Mouse (Mus musculus): Measurements from ENCODE around the gene Nup85. TPM values are rescaled to one million over a fixed set of nuclear protein-coding genes. Genes with fewer than 3 reads are reported as not detected.

The Nup85 gene
- polyA plus RNA-seq, 1 experiment from 2014 or later: 195 TPM

- H3K36me3 ChIP-seq (ENCODE audit: control insufficient read depth, insufficient read depth, low read length): peaks cover 56% of the 10 kb centered on the region
- no peaks in the 10 kb centered on the region for H3K9me3 ChIP-seq (ENCODE audit: control insufficient read depth, low read length)
- DNase-seq (ENCODE audit: low spot score, missing footprints): peak; percentile 59
- no peak overlapping the region for H3K27ac ChIP-seq (ENCODE audit: low read depth, low read length)
- no peak overlapping the region for H3K4me3 ChIP-seq (ENCODE audit: low read depth, low read length)
- H3K27me3 ChIP-seq (ENCODE audit: control insufficient read depth, insufficient read depth, low read length): no peaks in the 10 kb centered on the region
- no peak for ATAC-seq (ENCODE audit: low FRiP score)
- no peak overlapping the region for H3K9ac ChIP-seq (ENCODE audit: low read length)
- H3K4me1 ChIP-seq (ENCODE audit: control insufficient read depth, insufficient read depth, low read length): no peaks in the 10 kb centered on the region
- H3K4me2 ChIP-seq: no peak overlapping the region
- 89% methylated on average over 2 of the region's 2 CpGs for WGBS
These were observed 26.4 kb downstream of the Nup85 start for GRCm38 (mm10) chr11:115590526-115591075.

DNA sequence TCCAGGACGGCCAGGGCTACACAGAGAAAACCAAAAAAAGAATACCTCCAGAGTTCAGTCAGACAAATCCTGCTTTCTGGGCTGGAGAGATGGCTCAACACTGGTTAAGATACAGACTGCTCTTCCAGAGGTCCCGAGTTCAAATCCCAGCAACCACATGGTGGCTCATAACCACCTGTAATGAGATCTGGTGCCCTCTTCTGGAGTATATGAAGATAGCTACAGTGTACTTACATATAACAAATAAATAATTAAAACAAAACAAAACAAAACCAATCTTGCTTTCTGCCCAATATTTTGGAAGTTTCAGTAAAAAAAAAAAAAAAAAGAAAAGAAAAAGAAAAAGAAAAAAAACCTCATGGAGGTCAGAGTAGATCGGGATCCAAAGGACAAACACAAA is 31.0 kb downstream of the Nup85 start:
- WGBS: 97% methylated on average over 3 of the region's 3 CpGs
- peaks cover 25% of the 10 kb centered on the region for H3K36me3 ChIP-seq (ENCODE audit: control insufficient read depth, insufficient read depth, low read length)
- no peak for ATAC-seq (ENCODE audit: low FRiP score)

DNA sequence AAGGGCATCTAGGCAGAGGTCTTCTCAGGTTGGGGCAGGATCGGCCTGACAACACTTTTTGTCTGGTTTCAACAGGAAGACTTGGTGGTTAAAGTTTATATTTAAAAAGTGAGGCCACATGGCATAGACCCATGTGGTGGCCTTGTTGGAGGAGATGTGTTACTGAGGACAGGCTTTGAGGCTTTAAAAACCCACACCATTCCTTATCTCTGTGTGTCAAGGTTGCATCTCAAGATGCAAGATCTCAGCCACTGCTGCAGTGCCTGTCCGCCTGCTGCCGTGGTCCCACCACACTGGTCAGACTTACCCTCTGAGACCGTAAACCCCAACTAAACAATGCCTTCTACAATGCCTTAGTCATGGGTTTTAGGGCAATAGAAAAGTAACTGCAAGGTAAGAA is 34.1 kb downstream of the Nup85 start:
- Histone ChIP-seq H3K9me3 (ENCODE audit: control insufficient read depth, low read length) (no peaks in the 10 kb centered on the region), H3K4me2 (no peak overlapping the region), H3K36me3 (ENCODE audit: control insufficient read depth, insufficient read depth, low read length) (peaks cover 15% of the 10 kb centered on the region), H3K4me3 (ENCODE audit: low read depth, low read length) (no peak overlapping the region), H3K9ac (ENCODE audit: low read length) (no peak overlapping the region), H3K27me3 (ENCODE audit: control insufficient read depth, insufficient read depth, low read length) (no peaks in the 10 kb centered on the region), H3K27ac (ENCODE audit: low read depth, low read length) (no peak overlapping the region), H3K4me1 (ENCODE audit: control insufficient read depth, insufficient read depth, low read length) (peaks cover 10% of the 10 kb centered on the region)
- ATAC-seq (ENCODE audit: low FRiP score) (no peak), DNase-seq (ENCODE audit: low spot score, missing footprints) (no peak)
- 95% methylated on average over 4 of the region's 4 CpGs for WGBS

More for the DNA sequence above, 31.0 kb downstream of the Nup85 start:
- DNase-seq (ENCODE audit: low spot score, missing footprints): no peak
- no peaks in the 10 kb centered on the region for H3K27me3 ChIP-seq (ENCODE audit: control insufficient read depth, insufficient read depth, low read length)
- no peak overlapping the region for H3K27ac ChIP-seq (ENCODE audit: low read depth, low read length)
- no peak overlapping the region for H3K4me2 ChIP-seq
- H3K4me1 ChIP-seq (ENCODE audit: control insufficient read depth, insufficient read depth, low read length): no peaks in the 10 kb centered on the region
- H3K9ac ChIP-seq (ENCODE audit: low read length): no peak overlapping the region
- no peaks in the 10 kb centered on the region for H3K9me3 ChIP-seq (ENCODE audit: control insufficient read depth, low read length)
- no peak overlapping the region for H3K4me3 ChIP-seq (ENCODE audit: low read depth, low read length)

GRCm38 (mm10) chr11:115599722-115600121 is 35.5 kb downstream of the Nup85 start:
- no peak overlapping the region for H3K27ac ChIP-seq (ENCODE audit: low read depth, low read length)
- 96% methylated on average over 7 of the region's 7 CpGs for WGBS

GRCm38 (mm10) chr11:115600743-115601142 is 36.5 kb downstream of the Nup85 start:
- Histone ChIP-seq H3K9me3 (ENCODE audit: control insufficient read depth, low read length) (no peaks in the 10 kb centered on the region), H3K27me3 (ENCODE audit: control insufficient read depth, insufficient read depth, low read length) (no peaks in the 10 kb centered on the region), H3K4me3 (ENCODE audit: low read depth, low read length) (no peak overlapping the region), H3K4me2 (no peak overlapping the region), H3K4me1 (ENCODE audit: control insufficient read depth, insufficient read depth, low read length) (peaks cover 20% of the 10 kb centered on the region), H3K36me3 (ENCODE audit: control insufficient read depth, insufficient read depth, low read length) (peaks cover 2% of the 10 kb centered on the region; the same call in 1 of the 2 replicates), H3K27ac (ENCODE audit: low read depth, low read length) (no peak overlapping the region), H3K9ac (ENCODE audit: low read length) (no peak overlapping the region)
- DNase-seq (ENCODE audit: low spot score, missing footprints): no peak
- ATAC-seq (ENCODE audit: low FRiP score): no peak
- WGBS: 97% methylated on average over 15 of the region's 15 CpGs

More at GRCm38 (mm10) chr11:115599722-115600121, 35.5 kb downstream of the Nup85 start:
- Histone ChIP-seq H3K36me3 (ENCODE audit: control insufficient read depth, insufficient read depth, low read length) (peaks cover 4% of the 10 kb centered on the region), H3K4me2 (no peak overlapping the region), H3K9ac (ENCODE audit: low read length) (no peak overlapping the region), H3K4me3 (ENCODE audit: low read depth, low read length) (no peak overlapping the region), H3K4me1 (ENCODE audit: control insufficient read depth, insufficient read depth, low read length) (peaks cover 13% of the 10 kb centered on the region), H3K27me3 (ENCODE audit: control insufficient read depth, insufficient read depth, low read length) (no peaks in the 10 kb centered on the region), H3K9me3 (ENCODE audit: control insufficient read depth, low read length) (no peaks in the 10 kb centered on the region)
- DNase-seq (ENCODE audit: low spot score, missing footprints) (no peak), ATAC-seq (ENCODE audit: low FRiP score) (no peak)

DNA sequence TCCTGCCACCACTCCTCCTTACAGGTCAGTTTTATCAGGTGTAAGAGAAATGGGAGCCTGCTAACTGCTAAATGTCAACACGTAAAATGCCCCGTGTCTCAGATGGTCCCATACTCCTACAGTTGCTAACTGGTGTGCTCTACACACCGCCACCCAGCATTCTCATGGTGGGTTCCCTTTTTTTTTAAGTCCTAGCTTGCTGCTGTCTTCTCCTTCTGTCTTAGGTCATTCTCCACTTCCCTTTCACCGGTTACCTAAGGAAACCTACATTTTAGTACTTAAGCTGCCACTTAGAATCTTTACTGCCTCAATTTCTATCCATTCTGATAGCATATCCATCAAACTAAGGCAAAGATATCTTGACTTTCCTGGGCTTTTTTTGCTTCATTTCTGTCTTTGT is 36.9 kb downstream of the Nup85 start:
- Histone ChIP-seq H3K27ac (ENCODE audit: low read depth, low read length) (no peak overlapping the region), H3K4me1 (ENCODE audit: control insufficient read depth, insufficient read depth, low read length) (peaks cover 20% of the 10 kb centered on the region), H3K4me3 (ENCODE audit: low read depth, low read length) (no peak overlapping the region), H3K9ac (ENCODE audit: low read length) (no peak overlapping the region), H3K36me3 (ENCODE audit: control insufficient read depth, insufficient read depth, low read length) (peaks cover 4% of the 10 kb centered on the region; the same call in 1 of the 2 replicates), H3K27me3 (ENCODE audit: control insufficient read depth, insufficient read depth, low read length) (no peaks in the 10 kb centered on the region), H3K9me3 (ENCODE audit: control insufficient read depth, low read length) (no peaks in the 10 kb centered on the region), H3K4me2 (no peak overlapping the region)
- DNase-seq (ENCODE audit: low spot score, missing footprints) (no peak), ATAC-seq (ENCODE audit: low FRiP score) (no peak)
- 98% methylated on average over 4 of the region's 4 CpGs for WGBS

DNA sequence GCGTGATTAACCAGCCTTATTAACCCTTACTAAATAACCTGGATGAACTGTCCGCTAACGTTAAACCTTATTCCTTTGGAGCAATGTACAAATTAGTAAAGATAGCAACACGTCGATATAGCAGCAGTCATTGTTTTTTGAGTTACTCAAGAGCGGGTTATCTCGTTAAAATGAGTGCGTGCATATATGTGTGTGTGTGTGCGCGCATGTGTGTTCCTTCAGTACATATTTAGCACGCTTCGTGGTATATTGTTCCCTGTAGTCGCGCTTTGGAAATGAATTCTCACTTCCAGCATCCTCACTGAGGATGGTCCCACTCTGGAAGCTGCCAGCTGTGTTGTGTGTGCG is 38.9 kb downstream of the Nup85 start:
- Histone ChIP-seq H3K27me3 (ENCODE audit: control insufficient read depth, insufficient read depth, low read length) (no peaks in the 10 kb centered on the region), H3K36me3 (ENCODE audit: control insufficient read depth, insufficient read depth, low read length) (peaks cover 14% of the 10 kb centered on the region), H3K27ac (ENCODE audit: low read depth, low read length) (peak overlapping the region; percentile 75; the same call in 1 of the 2 replicates), H3K9ac (ENCODE audit: low read length) (peak overlapping the region; percentile 95), H3K4me1 (ENCODE audit: control insufficient read depth, insufficient read depth, low read length) (peaks cover 20% of the 10 kb centered on the region), H3K4me3 (ENCODE audit: low read depth, low read length) (peak overlapping the region; percentile 82), H3K4me2 (peak overlapping the region; percentile 95), H3K9me3 (ENCODE audit: control insufficient read depth, low read length) (no peaks in the 10 kb centered on the region)
- DNase-seq (ENCODE audit: low spot score, missing footprints) (peak; percentile 92), ATAC-seq (ENCODE audit: low FRiP score) (no peak)
- WGBS: 7% methylated on average over 15 of the region's 15 CpGs

GRCm38 (mm10) chr11:115603476-115604303 is 39.5 kb downstream of the Nup85 start, which contains the start of the genes Mrps7 and Gga3:
Gene Mrps7 (plus strand): TSS chr11:115603925.
Gene Gga3 (minus strand): TSS chr11:115604051.
- H3K4me3 ChIP-seq (ENCODE audit: low read depth, low read length): peak within 1 kb of the TSS; percentile 82
- H3K4me1 ChIP-seq (ENCODE audit: control insufficient read depth, insufficient read depth, low read length): peaks cover 20% of the 10 kb centered on the region
- H3K9me3 ChIP-seq (ENCODE audit: control insufficient read depth, low read length): no peaks in the 10 kb centered on the region
- H3K27me3 ChIP-seq (ENCODE audit: control insufficient read depth, insufficient read depth, low read length): no peaks in the 10 kb centered on the region
- peak within 1 kb of the TSS; percentile 75 for H3K27ac ChIP-seq (ENCODE audit: low read depth, low read length)
- H3K9ac ChIP-seq (ENCODE audit: low read length): peak within 1 kb of the TSS; percentile 95
- peak; percentile 99 for DNase-seq (ENCODE audit: low spot score, missing footprints)
- peaks cover 14% of the 10 kb centered on the region for H3K36me3 ChIP-seq (ENCODE audit: control insufficient read depth, insufficient read depth, low read length)
- H3K4me2 ChIP-seq: peak within 1 kb of the TSS; percentile 95
- under 1% methylated on average over 83 of the region's 93 CpGs for WGBS
- peak; percentile 97 for ATAC-seq (ENCODE audit: low FRiP score)

DNA sequence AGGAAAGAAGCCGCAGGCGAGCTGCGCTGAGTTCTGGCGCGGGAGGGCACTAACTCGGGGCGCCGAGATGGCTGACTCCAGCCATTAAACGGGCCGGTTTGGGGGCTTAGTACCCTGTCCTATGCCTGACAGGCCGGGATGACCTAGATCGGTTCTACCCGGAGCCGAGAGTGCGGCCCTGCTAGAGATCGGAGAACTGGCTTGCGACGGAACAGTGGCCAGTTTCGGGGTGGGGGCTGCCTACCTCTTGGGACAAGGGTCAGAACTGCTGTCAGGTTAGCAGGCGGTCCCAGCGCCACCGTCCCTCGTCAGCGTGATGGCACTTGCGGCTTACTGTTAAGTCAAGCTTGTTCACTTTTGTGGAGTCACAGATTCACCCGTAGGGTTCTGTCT is 40.1 kb downstream of the Nup85 start:
- Histone ChIP-seq H3K9me3 (ENCODE audit: control insufficient read depth, low read length) (no peaks in the 10 kb centered on the region), H3K4me1 (ENCODE audit: control insufficient read depth, insufficient read depth, low read length) (peaks cover 20% of the 10 kb centered on the region), H3K36me3 (ENCODE audit: control insufficient read depth, insufficient read depth, low read length) (peaks cover 14% of the 10 kb centered on the region), H3K4me2 (peak overlapping the region; percentile 95), H3K9ac (ENCODE audit: low read length) (peak overlapping the region; percentile 95), H3K27me3 (ENCODE audit: control insufficient read depth, insufficient read depth, low read length) (no peaks in the 10 kb centered on the region), H3K4me3 (ENCODE audit: low read depth, low read length) (peak overlapping the region; percentile 82), H3K27ac (ENCODE audit: low read depth, low read length) (peak overlapping the region; percentile 75; the same call in 1 of the 2 replicates)
- WGBS: under 1% methylated on average over 26 of the region's 26 CpGs
- peak; percentile 45 for ATAC-seq (ENCODE audit: low FRiP score)
- DNase-seq (ENCODE audit: low spot score, missing footprints): no peak
